In genomic region chr2:90667388-90668265, GRCm38 (mm10) we compare ENCODE assay signal across 8 mouse cellular contexts. TPM values are rescaled to one million over a fixed set of nuclear protein-coding genes. Genes with fewer than 3 reads are reported as not detected.
DNase-seq lines count a peak whose midpoint lies in the region; ATAC-seq and TF ChIP-seq lines count a peak whose summit lies in the region.

No protein-coding gene starts in this region.

- 0 out of 2 replicates have a peak overlapping the region, but pooled peaks have one; percentile 31 for H3K9ac ChIP-seq in midbrain, embryonic 16.5 days (ENCODE audit: low read depth, low read length)

- H3K27me3 ChIP-seq in midbrain, embryonic 16.5 days (ENCODE audit: control insufficient read depth, insufficient read depth, low read depth, low read length), result no peaks in the 10 kb centered on the region

- intact Hi-C loops in gastrocnemius, adult 2 months (cut with DNase I), result no loop called here

- no peaks in the 10 kb centered on the region for H3K36me3 ChIP-seq in midbrain, embryonic 16.5 days (ENCODE audit: control insufficient read depth, insufficient read depth, low read length)

- peak overlapping the region; percentile 6; the same call in 1 of the 2 replicates for H3K27ac ChIP-seq in gastrocnemius, adult 2 months
- H3K27ac ChIP-seq in bone marrow, adult 2 months (ENCODE audit: control insufficient read depth, insufficient read depth, low read depth, low read length, poor library complexity), result peak overlapping the region; percentile 58; the same call in 1 of the 2 replicates
- no peak overlapping the region for H3K27ac ChIP-seq in midbrain, embryonic 16.5 days (ENCODE audit: low read length)

- no peak for DNase-seq in gastrocnemius, adult 2 months
- no peak for DNase-seq in gastrocnemius, postnatal 25 days
- DNase-seq in frontal cortex, postnatal 14 days (ENCODE audit: low spot score in 2 of 2), result peak; percentile 15 to 19
- DNase-seq in kidney, postnatal 10 days, result peak; percentile 38
- DNase-seq in thymus, postnatal 4 days, result peak; percentile 33
- DNase-seq in urinary bladder, postnatal 10 days (ENCODE audit: low spot score), result no peak

- peak overlapping the region; percentile 48 for H3K4me3 ChIP-seq in gastrocnemius, adult 2 months
- no peak overlapping the region for H3K4me3 ChIP-seq in bone marrow, adult 2 months (replicated peaks; ENCODE audit: control insufficient read depth, low read depth, low read length)
- no peak overlapping the region for H3K4me3 ChIP-seq in midbrain, embryonic 16.5 days (ENCODE audit: low read depth, low read length)

- 12% methylated on average over 21 of the region's 21 CpGs for WGBS in bone marrow, adult 2 months
- 41% methylated on average over 21 of the region's 21 CpGs for whole genome bisulfite sequencing in midbrain, embryonic 16.5 days

- TF ChIP-seq POLR2A in bone marrow, adult 2 months (IDR thresholded peaks at IDR 0.05; ENCODE audit: borderline replicate concordance, control insufficient read depth, low read depth, low read length), result no peak

- peaks cover 8% of the 10 kb centered on the region for H3K4me1 ChIP-seq in bone marrow, adult 2 months (ENCODE audit: control insufficient read depth, insufficient read depth, low read length)
- H3K4me1 ChIP-seq in midbrain, embryonic 16.5 days (ENCODE audit: control insufficient read depth, insufficient read depth, low read length), result peaks cover 3% of the 10 kb centered on the region; the same call in 1 of the 2 replicates

- 0 out of 2 replicates have a peak, but pooled peaks have one; percentile 25 for ATAC-seq in midbrain, embryonic 16.5 days

- peak overlapping the region; percentile 37 for H3K4me2 ChIP-seq in midbrain, embryonic 16.5 days (ENCODE audit: low read length)

- no peaks in the 10 kb centered on the region; the same call in 1 of the 2 replicates for H3K9me3 ChIP-seq in midbrain, embryonic 16.5 days (replicated peaks; ENCODE audit: control insufficient read depth, low read length, poor library complexity, severe bottlenecking)

- no peak for TF ChIP-seq CTCF in gastrocnemius, adult 2 months (IDR thresholded peaks at IDR 0.05)
- TF ChIP-seq CTCF in bone marrow, adult 2 months (IDR thresholded peaks at IDR 0.05; ENCODE audit: control insufficient read depth, insufficient read depth, low read length), result no peak

RNA-seq across cellular contexts. Expression of gene Nup160, which starts 9.4 kb away (rescaled TPM):
- total RNA-seq in gastrocnemius, adult 2 months (2021), result 10 to 100 TPM; 11.2 to 12.5 TPM
- total RNA-seq in gastrocnemius, postnatal 25 days (2021), result 1 to 10 TPM; 6.0 to 9.3 TPM
- 12.9 and 16.0 TPM in 2 replicates for polyA plus RNA-seq in bone marrow, adult 2 months (2011; ENCODE audit: insufficient read depth, insufficient read length, low replicate concordance, missing spikeins)
- polyA plus RNA-seq in midbrain, embryonic 16.5 days (2015; fragmentation: Nextera tagmentation; extraction: Ambion mirVana), result 19.5 and 21.4 TPM in 2 replicates

Comparison
In these comparisons a context has a peak if more than half of its experiments do, and no peak if none do; other contexts are left out.
1. DNase-seq: peak in frontal cortex, postnatal 14 days (2 of 2), kidney, postnatal 10 days (single experiment) and thymus, postnatal 4 days (single experiment); none in gastrocnemius, adult 2 months (single experiment), gastrocnemius, postnatal 25 days (single experiment) and urinary bladder, postnatal 10 days (single experiment).